Mouse (Mus musculus): ENCODE results near the gene Rspry1.

GRCm38 (mm10) chr8:94601034-94601606, 617 bp upstream of the Rspry1 start:
- TF ChIP-seq GATA1 (IDR thresholded peaks at IDR 0.05; ENCODE audit: low read length) = no peak
- TF ChIP-seq TAL1 (IDR thresholded peaks at IDR 0.05; ENCODE audit: low read length) = no peak
